Mouse (Mus musculus) heart, adult 2 months (tissue): ENCODE data around the gene Strip2.

Experiments
- CTCF ChIP-seq: fragments of 200-600 bp; IDR thresholded peaks from 2 replicates; pipeline ENCODE4 v1.8.1; 2022; ENCODE audit warnings: antibody characterized with exemption, mild to moderate bottlenecking, moderate library complexity
- EP300 ChIP-seq: fragments of 200-500 bp; IDR thresholded peaks from 2 replicates; pipeline ENCODE4 v1.6.1; 2011; ENCODE audit warnings: low read depth, low read length, control low read depth; ENCODE audit not compliant: insufficient read depth
- POLR2A ChIP-seq: fragments of 200-500 bp; IDR thresholded peaks from 2 replicates; pipeline ENCODE4 v1.6.1; 2011; ENCODE audit warnings: mild to moderate bottlenecking, low read depth, low read length, control low read depth; ENCODE audit not compliant: insufficient read depth

GRCm38 (mm10) chr6:29941036-29941435 is 24.2 kb downstream of the Strip2 start:
- TF ChIP-seq CTCF (no peak), POLR2A (no peak), EP300 (no peak)
